Mouse (Mus musculus) frontal cortex, adult 2 months (tissue): ENCODE measurements around the gene Slc22a3. TPM values are rescaled to one million over a fixed set of nuclear protein-coding genes. Genes with fewer than 3 reads are reported as not detected.
A peak's percentile ranks its signal among the peaks of the same experiment; 100 is the strongest.

Experiments
- DNase-seq, 2 experiments: peaks; one replicate each; pipeline ENCODE4 v3.0.0; 2022; ENCODE audit warnings: low spot score in 1 of 2; ENCODE audit errors: extremely low spot score in 1 of 2
- polyA plus RNA-seq: library from polyadenylated mRNA; depleted of rRNA; stranded (reverse); fragments of >200 nt; gene quantifications from 2 replicates; pipeline ENCODE4 v1.2.3, GENCODE M21; 2012; rRNA removed

Slc22a3 gene
- 1.8 and 1.9 TPM in 2 replicates for polyA plus RNA-seq

GRCm38 (mm10) chr17:12507654-12508204, at the start of gene Slc22a3:
Gene Slc22a3, minus strand, starts transcription at chr17:12507704.
- no peak for DNase-seq

- DNase-seq = peak; percentile 11 to 88
These were observed 27.0 kb upstream of the Slc22a3 start for GRCm38 (mm10) chr17:12534353-12535145.

GRCm38 (mm10) chr17:12532115-12532514, 24.6 kb upstream of the Slc22a3 start:
- peak; percentile 13 to 74 for DNase-seq

- DNase-seq = no peak
These were observed 22.6 kb upstream of the Slc22a3 start for GRCm38 (mm10) chr17:12530081-12530480.

- DNase-seq = no peak
These were observed 22.0 kb upstream of the Slc22a3 start for GRCm38 (mm10) chr17:12529384-12529985.

GRCm38 (mm10) chr17:12519089-12519488, 11.6 kb upstream of the Slc22a3 start:
- DNase-seq = no peak

GRCm38 (mm10) chr17:12518194-12518593, 10.7 kb upstream of the Slc22a3 start:
- DNase-seq = no peak

GRCm38 (mm10) chr17:12513997-12514396, 6.5 kb upstream of the Slc22a3 start:
- DNase-seq = no peak

GRCm38 (mm10) chr17:12513107-12513923, 5.8 kb upstream of the Slc22a3 start:
- DNase-seq = no peak

GRCm38 (mm10) chr17:12511193-12511592, 3.7 kb upstream of the Slc22a3 start:
- no peak for DNase-seq

GRCm38 (mm10) chr17:12508376-12508775, 872 bp upstream of the Slc22a3 start:
- no peak for DNase-seq

GRCm38 (mm10) chr17:12506903-12507563, 471 bp downstream of the Slc22a3 start:
- no peak for DNase-seq

GRCm38 (mm10) chr17:12505708-12506107, 1.8 kb downstream of the Slc22a3 start:
- no peak for DNase-seq

GRCm38 (mm10) chr17:12499426-12499825, 8.1 kb downstream of the Slc22a3 start:
- DNase-seq = no peak

- DNase-seq = no peak
These were observed 11.9 kb downstream of the Slc22a3 start for GRCm38 (mm10) chr17:12495558-12495957.

- DNase-seq = no peak
These were observed 15.9 kb downstream of the Slc22a3 start for GRCm38 (mm10) chr17:12491591-12491990.

- peak in 1 of 2 experiments; percentile 25 for DNase-seq
These were observed 17.6 kb downstream of the Slc22a3 start for GRCm38 (mm10) chr17:12489888-12490287.

GRCm38 (mm10) chr17:12485657-12486056, 21.8 kb downstream of the Slc22a3 start:
- no peak for DNase-seq

- DNase-seq = no peak
These were observed 28.1 kb downstream of the Slc22a3 start for GRCm38 (mm10) chr17:12479416-12479815.

GRCm38 (mm10) chr17:12474509-12475083, 32.9 kb downstream of the Slc22a3 start:
- no peak for DNase-seq
